Mouse (Mus musculus): ENCODE results near the gene Chd9. TPM values are rescaled to one million over a fixed set of nuclear protein-coding genes. Genes with fewer than 3 reads are reported as not detected.

Gene Chd9
- polyA plus RNA-seq, 1 experiment: 339 TPM

- H3K4me1 ChIP-seq (ENCODE audit: control insufficient read depth, insufficient read depth, insufficient read length, low read length): peaks cover 38% of the 10 kb centered on the region
- no peaks in the 10 kb centered on the region for H3K27me3 ChIP-seq (ENCODE audit: control insufficient read depth, insufficient read depth, low read length)
- 27% methylated on average over 6 of the region's 6 CpGs for WGBS
- H3K36me3 ChIP-seq (ENCODE audit: control insufficient read depth, insufficient read depth, low read length): no peaks in the 10 kb centered on the region
- H3K4me3 ChIP-seq (ENCODE audit: low read depth, low read length): no peak overlapping the region
- no peak for TF ChIP-seq CTCF (IDR thresholded peaks at IDR 0.05; ENCODE audit: extremely low read depth, insufficient read length, insufficient replicate concordance, low read depth, low read length)
- TF ChIP-seq POLR2A (IDR thresholded peaks at IDR 0.05; ENCODE audit: low read depth, low read length): no peak
- H3K27ac ChIP-seq (ENCODE audit: insufficient read depth, low read depth, low read length): no peak overlapping the region
Observed at GRCm38 (mm10) chr8:90871375-90872080, 43.4 kb downstream of the Chd9 start.

DNA sequence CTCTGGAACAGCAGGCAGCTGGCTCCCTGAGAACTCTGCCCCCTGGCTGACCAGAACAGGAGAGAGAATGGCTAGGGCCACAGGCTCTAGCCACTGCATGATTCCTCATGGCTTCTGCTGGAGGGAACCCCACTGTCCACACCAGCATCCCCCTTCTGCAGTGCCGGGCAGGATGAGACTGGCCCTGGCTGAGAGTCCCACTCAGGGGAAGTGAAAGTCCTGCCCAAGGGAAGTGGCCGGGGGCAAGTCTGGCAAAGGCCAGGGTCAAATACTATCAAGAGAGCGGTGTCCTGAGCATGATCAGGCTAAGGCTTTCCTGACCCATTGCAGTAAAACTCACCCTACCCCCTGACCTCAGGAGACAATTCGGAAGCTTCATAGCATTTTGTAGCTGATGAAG lies 44.9 kb downstream of the Chd9 start:
- H3K4me1 ChIP-seq (ENCODE audit: control insufficient read depth, insufficient read depth, insufficient read length, low read length): peaks cover 44% of the 10 kb centered on the region
- no peak overlapping the region for H3K4me3 ChIP-seq (ENCODE audit: low read depth, low read length)
- 86% methylated on average over 4 of the region's 4 CpGs for WGBS
- TF ChIP-seq CTCF (IDR thresholded peaks at IDR 0.05; ENCODE audit: extremely low read depth, insufficient read length, insufficient replicate concordance, low read depth, low read length) (no peak), POLR2A (IDR thresholded peaks at IDR 0.05; ENCODE audit: low read depth, low read length) (no peak)
- no peaks in the 10 kb centered on the region for H3K27me3 ChIP-seq (ENCODE audit: control insufficient read depth, insufficient read depth, low read length)
- H3K36me3 ChIP-seq (ENCODE audit: control insufficient read depth, insufficient read depth, low read length): no peaks in the 10 kb centered on the region
- no peak overlapping the region for H3K27ac ChIP-seq (ENCODE audit: insufficient read depth, low read depth, low read length)

- TF ChIP-seq POLR2A (IDR thresholded peaks at IDR 0.05; ENCODE audit: low read depth, low read length) (no peak), CTCF (IDR thresholded peaks at IDR 0.05; ENCODE audit: extremely low read depth, insufficient read length, insufficient replicate concordance, low read depth, low read length) (no peak)
- 9% methylated on average over 12 of the region's 12 CpGs for WGBS
- Histone ChIP-seq H3K4me1 (ENCODE audit: control insufficient read depth, insufficient read depth, insufficient read length, low read length) (peaks cover 28% of the 10 kb centered on the region), H3K27me3 (ENCODE audit: control insufficient read depth, insufficient read depth, low read length) (no peaks in the 10 kb centered on the region), H3K27ac (ENCODE audit: insufficient read depth, low read depth, low read length) (peak overlapping the region; percentile 78), H3K36me3 (ENCODE audit: control insufficient read depth, insufficient read depth, low read length) (no peaks in the 10 kb centered on the region), H3K4me3 (ENCODE audit: low read depth, low read length) (peak overlapping the region; percentile 63)
Observed at GRCm38 (mm10) chr8:90876213-90876721, 48.1 kb downstream of the Chd9 start.

- Histone ChIP-seq H3K36me3 (ENCODE audit: control insufficient read depth, insufficient read depth, low read length) (no peaks in the 10 kb centered on the region), H3K4me1 (ENCODE audit: control insufficient read depth, insufficient read depth, insufficient read length, low read length) (peaks cover 25% of the 10 kb centered on the region), H3K27ac (ENCODE audit: insufficient read depth, low read depth, low read length) (peak overlapping the region; percentile 78), H3K4me3 (ENCODE audit: low read depth, low read length) (peak overlapping the region; percentile 63), H3K27me3 (ENCODE audit: control insufficient read depth, insufficient read depth, low read length) (no peaks in the 10 kb centered on the region)
- no peak; the same call in 1 of the 2 replicates for TF ChIP-seq CTCF (IDR thresholded peaks at IDR 0.05; ENCODE audit: extremely low read depth, insufficient read length, insufficient replicate concordance, low read depth, low read length)
- no peak for TF ChIP-seq POLR2A (IDR thresholded peaks at IDR 0.05; ENCODE audit: low read depth, low read length)
- WGBS: 1% methylated on average over 24 of the region's 24 CpGs
Observed at GRCm38 (mm10) chr8:90876722-90877429, 48.7 kb downstream of the Chd9 start.

- Histone ChIP-seq H3K27me3 (ENCODE audit: control insufficient read depth, insufficient read depth, low read length) (no peaks in the 10 kb centered on the region), H3K27ac (ENCODE audit: insufficient read depth, low read depth, low read length) (peak overlapping the region; percentile 76), H3K4me3 (ENCODE audit: low read depth, low read length) (peak overlapping the region; percentile 63), H3K4me1 (ENCODE audit: control insufficient read depth, insufficient read depth, insufficient read length, low read length) (peaks cover 25% of the 10 kb centered on the region), H3K36me3 (ENCODE audit: control insufficient read depth, insufficient read depth, low read length) (no peaks in the 10 kb centered on the region)
- TF ChIP-seq CTCF (IDR thresholded peaks at IDR 0.05; ENCODE audit: extremely low read depth, insufficient read length, insufficient replicate concordance, low read depth, low read length) (no peak), POLR2A (IDR thresholded peaks at IDR 0.05; ENCODE audit: low read depth, low read length) (no peak)
- WGBS: 4% methylated on average over 11 of the region's 11 CpGs
Observed at GRCm38 (mm10) chr8:90877430-90877975, 49.4 kb downstream of the Chd9 start.

GRCm38 (mm10) chr8:90878551-90878950 lies 50.4 kb downstream of the Chd9 start:
- Histone ChIP-seq H3K27ac (ENCODE audit: insufficient read depth, low read depth, low read length) (no peak overlapping the region), H3K4me3 (ENCODE audit: low read depth, low read length) (no peak overlapping the region), H3K36me3 (ENCODE audit: control insufficient read depth, insufficient read depth, low read length) (no peaks in the 10 kb centered on the region), H3K27me3 (ENCODE audit: control insufficient read depth, insufficient read depth, low read length) (no peaks in the 10 kb centered on the region), H3K4me1 (ENCODE audit: control insufficient read depth, insufficient read depth, insufficient read length, low read length) (peaks cover 25% of the 10 kb centered on the region)
- 64% methylated on average over 6 of the region's 6 CpGs for WGBS
- TF ChIP-seq POLR2A (IDR thresholded peaks at IDR 0.05; ENCODE audit: low read depth, low read length) (no peak), CTCF (IDR thresholded peaks at IDR 0.05; ENCODE audit: extremely low read depth, insufficient read length, insufficient replicate concordance, low read depth, low read length) (no peak)

- Histone ChIP-seq H3K27me3 (ENCODE audit: control insufficient read depth, insufficient read depth, low read length) (no peaks in the 10 kb centered on the region), H3K4me1 (ENCODE audit: control insufficient read depth, insufficient read depth, insufficient read length, low read length) (peaks cover 25% of the 10 kb centered on the region), H3K4me3 (ENCODE audit: low read depth, low read length) (no peak overlapping the region), H3K36me3 (ENCODE audit: control insufficient read depth, insufficient read depth, low read length) (no peaks in the 10 kb centered on the region), H3K27ac (ENCODE audit: insufficient read depth, low read depth, low read length) (no peak overlapping the region)
- TF ChIP-seq POLR2A (IDR thresholded peaks at IDR 0.05; ENCODE audit: low read depth, low read length) (no peak), CTCF (IDR thresholded peaks at IDR 0.05; ENCODE audit: extremely low read depth, insufficient read length, insufficient replicate concordance, low read depth, low read length) (no peak)
- 78% methylated on average over 4 of the region's 4 CpGs for WGBS
Observed at GRCm38 (mm10) chr8:90880041-90880440, 51.9 kb downstream of the Chd9 start.

Data from small intestine, adult 2 months (tissue).